Mouse (Mus musculus) c-Kit-negative CD71-positive TER-119-positive erythroid progenitor cells, embryonic 14.5 days (primary cell): ENCODE measurements around the gene Adam22.
"Not testable (repeated sequence)": the region's sequence is repeated elsewhere in the genome, so short reads cannot be mapped to it uniquely, and the experiment has no call there.

ENCODE experiments used
- DNase-seq: peaks from one replicate; pipeline ENCODE4 v3.0.0-alpha.2; 2013; ENCODE audit warnings: low read depth, low spot score

The Adam22 gene

GRCm38 (mm10) chr5:8062469-8062868 lies 305.5 kb downstream of the Adam22 start:
- no peak for DNase-seq

- no peak for DNase-seq
These were observed 309.9 kb downstream of the Adam22 start for GRCm38 (mm10) chr5:8058056-8058455.

- DNase-seq: peak; percentile 13
These were observed 311.0 kb downstream of the Adam22 start for GRCm38 (mm10) chr5:8057018-8057323.

GRCm38 (mm10) chr5:8056141-8057017 lies 311.6 kb downstream of the Adam22 start:
- DNase-seq: peak; percentile 66

- no peak for DNase-seq
These were observed 312.2 kb downstream of the Adam22 start for GRCm38 (mm10) chr5:8055721-8056129.

- no peak for DNase-seq
These were observed 314.1 kb downstream of the Adam22 start for GRCm38 (mm10) chr5:8053827-8054226.

GRCm38 (mm10) chr5:8045855-8046254 lies 322.1 kb downstream of the Adam22 start, which contains the start of gene Sri:
Gene Sri (plus strand): TSS chr5:8046078.
- no peak for DNase-seq

GRCm38 (mm10) chr5:8034596-8034995 lies 333.4 kb downstream of the Adam22 start:
- DNase-seq: not testable (repeated sequence)
